Mouse (Mus musculus) heart, postnatal 0 days (tissue): ENCODE results near the gene Eprs.

ENCODE experiments used
- CTCF ChIP-seq: IDR thresholded peaks from 2 replicates; pipeline ENCODE4 v1.5.1; 2016; ENCODE audit warnings: antibody characterized with exemption, control low read depth, low read depth
- EP300 ChIP-seq: IDR thresholded peaks from 2 replicates; pipeline ENCODE4 v1.6.1; 2016; ENCODE audit warnings: antibody characterized with exemption, low read depth

DNA sequence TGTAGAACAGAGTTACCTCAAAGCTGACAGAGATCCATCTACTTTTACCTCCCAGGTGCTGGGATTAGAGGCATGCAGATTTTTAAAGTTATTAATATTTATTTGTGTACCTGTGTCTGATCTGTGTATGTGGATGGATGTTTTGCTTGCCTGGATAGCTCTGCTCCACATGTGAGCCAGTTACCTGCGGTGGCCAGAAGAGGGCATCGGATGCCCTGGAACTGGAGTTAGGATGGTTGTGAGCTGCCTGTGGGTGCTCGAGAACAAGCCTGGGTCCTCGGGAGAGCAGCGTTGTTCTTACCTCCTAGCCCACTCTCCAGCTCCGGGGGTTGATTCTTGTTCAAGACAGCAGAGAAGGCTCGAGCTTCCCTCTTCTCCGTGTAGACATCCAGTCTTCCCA is 19.4 kb upstream of the Eprs start:
- TF ChIP-seq CTCF (peak; percentile 16; the same call in 1 of the 2 replicates), EP300 (no peak)
